Mouse (Mus musculus) intestine, embryonic 15.5 days (tissue): ENCODE results near the gene Ndufa7. TPM values are rescaled to one million over a fixed set of nuclear protein-coding genes. Genes with fewer than 3 reads are reported as not detected.

Experiments
- ATAC-seq: fragments of 200-750 bp; cut with Nextera tagmentation; 2 replicates; pipeline ENCODE4 v1.8.0; 2017; ENCODE audit warnings: moderate TSS enrichment, moderate library complexity
- H3K27ac ChIP-seq: fragments of 300-500 bp; sonication (generic); 2 replicates; pipeline ENCODE4 v1.5.1; 2015; ENCODE audit warnings: mild to moderate bottlenecking, inconsistent platforms
- H3K27me3 ChIP-seq: fragments of 300-500 bp; sonication (generic); replicated peaks from 2 replicates; pipeline ENCODE4 v1.6.1; 2015; ENCODE audit warnings: inconsistent platforms
- H3K36me3 ChIP-seq: fragments of 300-500 bp; sonication (generic); 2 replicates; pipeline ENCODE4 v1.6.1; 2015; ENCODE audit warnings: inconsistent platforms
- H3K4me1 ChIP-seq: fragments of 300-500 bp; sonication (generic); replicated peaks from 2 replicates; pipeline ENCODE4 v1.6.1; 2015; ENCODE audit warnings: inconsistent platforms
- H3K4me2 ChIP-seq: fragments of 300-500 bp; sonication (generic); replicated peaks from 2 replicates; pipeline ENCODE4 v1.6.1; 2015; ENCODE audit warnings: mild to moderate bottlenecking, inconsistent platforms
- H3K4me3 ChIP-seq: fragments of 300-500 bp; sonication (generic); replicated peaks from 2 replicates; pipeline ENCODE4 v1.5.1; 2015; ENCODE audit warnings: inconsistent platforms
- H3K9ac ChIP-seq: fragments of 300-500 bp; sonication (generic); 2 replicates; pipeline ENCODE4 v1.6.1; 2015; ENCODE audit warnings: inconsistent platforms
- H3K9me3 ChIP-seq: fragments of 300-500 bp; sonication (generic); 2 replicates; pipeline ENCODE4 v1.6.1; 2016; ENCODE audit warnings: inconsistent platforms
- WGBS: fragments of 180-500 bp; shearing (Covaris S2); methylation state at CpG from one replicate; pipeline ENCODE4 v1.1.7; 2015; 5-methylcytosine and 5-hydroxymethylcytosine counted together
- polyA plus RNA-seq: library from polyadenylated mRNA; unstranded; fragments of >200 nt; fragmentation: Nextera tagmentation; extraction: Ambion mirVana; gene quantifications from 2 replicates; pipeline ENCODE4 v1.2.1, GENCODE M21; 2015

Gene Ndufa7
- polyA plus RNA-seq, 1 experiment from 2014 or later: 492 TPM

DNA sequence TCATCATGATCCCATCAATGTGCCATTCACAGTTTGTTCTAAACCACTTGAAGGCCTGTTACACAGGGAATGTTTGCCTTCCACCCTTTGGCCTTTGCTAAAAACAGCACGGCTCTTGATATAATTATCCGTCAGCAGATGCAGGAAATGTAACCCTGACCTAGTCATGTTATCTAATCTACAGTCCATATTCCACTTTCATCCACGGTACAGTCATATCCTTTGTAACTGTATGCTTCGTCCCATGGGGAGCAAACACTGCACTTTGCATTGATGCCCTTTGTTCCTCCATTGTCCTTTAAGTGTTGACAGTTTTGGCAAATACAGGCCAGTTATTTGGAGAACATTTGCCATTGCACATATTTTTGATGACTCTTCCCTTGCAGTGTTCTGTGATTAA, 35.6 kb upstream of the Ndufa7 start:
- Histone ChIP-seq H3K27ac (peak overlapping the region; percentile 49), H3K36me3 (no peaks in the 10 kb centered on the region), H3K27me3 (no peaks in the 10 kb centered on the region), H3K9me3 (no peaks in the 10 kb centered on the region), H3K4me3 (no peak overlapping the region), H3K9ac (no peak overlapping the region), H3K4me2 (no peak overlapping the region), H3K4me1 (no peaks in the 10 kb centered on the region)
- WGBS: 54% methylated on average over 4 of the region's 4 CpGs
- ATAC-seq: peak; percentile 93

DNA sequence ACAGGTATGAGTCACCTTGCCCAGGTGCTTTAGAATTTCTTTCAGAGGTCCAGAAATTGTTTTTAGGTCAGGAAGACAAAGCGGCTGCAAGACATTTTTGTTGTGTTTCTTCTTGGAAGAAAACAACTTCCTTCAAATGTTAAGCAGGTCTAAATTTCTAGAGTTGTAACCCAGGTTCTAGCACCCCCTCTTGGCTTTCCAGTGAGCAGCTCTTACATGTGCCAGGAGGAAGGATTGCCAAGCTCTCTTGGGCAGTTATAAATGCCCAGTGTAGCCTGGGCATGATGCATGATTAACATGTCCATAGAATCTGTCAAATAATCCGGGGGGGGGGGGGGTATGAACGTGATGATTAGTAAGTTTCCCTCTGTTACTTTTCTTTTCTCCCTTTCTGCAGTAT, 26.1 kb upstream of the Ndufa7 start:
- Histone ChIP-seq H3K4me1 (no peaks in the 10 kb centered on the region), H3K36me3 (no peaks in the 10 kb centered on the region), H3K9ac (no peak overlapping the region), H3K9me3 (no peaks in the 10 kb centered on the region), H3K27ac (no peak overlapping the region), H3K4me2 (no peak overlapping the region), H3K4me3 (no peak overlapping the region), H3K27me3 (no peaks in the 10 kb centered on the region)
- 54% methylated on average over 3 of the region's 3 CpGs for WGBS
- no peak for ATAC-seq

DNA sequence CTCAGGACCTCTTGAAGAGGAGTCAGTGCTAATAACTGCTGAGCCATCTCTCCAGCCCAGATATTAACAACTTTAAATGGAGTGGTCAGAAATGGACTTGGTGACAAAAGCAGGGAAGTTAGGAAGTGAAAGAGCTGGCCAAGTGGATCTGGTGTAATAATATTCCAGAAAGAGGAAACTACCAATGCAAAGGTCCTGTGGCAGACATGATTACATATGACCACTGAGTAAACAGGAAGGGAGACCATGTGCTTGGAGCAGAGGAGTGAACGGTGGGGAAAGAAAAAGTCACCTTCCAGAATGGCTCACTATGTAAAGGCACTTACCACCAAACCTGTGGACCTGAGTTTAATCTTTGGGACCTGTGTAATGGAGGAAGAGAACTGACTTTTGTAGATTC, 25.1 kb upstream of the Ndufa7 start:
- ATAC-seq: no peak

DNA sequence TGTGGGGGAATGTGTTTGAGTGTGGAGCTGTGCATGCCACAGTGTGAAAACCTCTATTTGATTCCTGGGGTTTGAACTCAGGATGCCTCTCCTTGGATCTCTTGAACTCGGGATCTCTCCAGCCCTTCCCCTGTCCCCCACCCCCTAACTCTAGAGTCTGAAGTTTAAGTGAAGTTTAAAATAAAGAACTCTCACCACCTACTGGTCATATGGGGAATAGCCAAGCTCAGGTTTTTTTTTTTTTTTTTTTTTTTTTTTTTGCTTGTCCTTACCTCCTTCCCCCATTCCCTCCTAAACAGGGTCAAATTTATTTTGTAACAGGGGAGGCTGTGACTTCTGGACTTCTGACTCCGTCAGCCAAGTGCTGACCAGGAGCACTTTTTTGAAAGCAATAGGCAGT, 22.2 kb upstream of the Ndufa7 start:
- H3K4me1 ChIP-seq: no peaks in the 10 kb centered on the region
- H3K4me2 ChIP-seq: no peak overlapping the region
- no peak overlapping the region for H3K27ac ChIP-seq
- H3K9me3 ChIP-seq: no peaks in the 10 kb centered on the region
- no peak overlapping the region for H3K9ac ChIP-seq
- no peak for ATAC-seq
- no peaks in the 10 kb centered on the region for H3K27me3 ChIP-seq
- no peaks in the 10 kb centered on the region for H3K36me3 ChIP-seq
- WGBS: 2% methylated on average over 2 of the region's 2 CpGs
- no peak overlapping the region for H3K4me3 ChIP-seq

More for the DNA sequence above, 25.1 kb upstream of the Ndufa7 start:
- WGBS: 38% methylated on average over 1 of the region's 1 CpGs
- Histone ChIP-seq H3K4me1 (no peaks in the 10 kb centered on the region), H3K4me2 (no peak overlapping the region), H3K9ac (no peak overlapping the region), H3K36me3 (no peaks in the 10 kb centered on the region), H3K4me3 (no peak overlapping the region), H3K9me3 (no peaks in the 10 kb centered on the region), H3K27ac (no peak overlapping the region), H3K27me3 (no peaks in the 10 kb centered on the region)

DNA sequence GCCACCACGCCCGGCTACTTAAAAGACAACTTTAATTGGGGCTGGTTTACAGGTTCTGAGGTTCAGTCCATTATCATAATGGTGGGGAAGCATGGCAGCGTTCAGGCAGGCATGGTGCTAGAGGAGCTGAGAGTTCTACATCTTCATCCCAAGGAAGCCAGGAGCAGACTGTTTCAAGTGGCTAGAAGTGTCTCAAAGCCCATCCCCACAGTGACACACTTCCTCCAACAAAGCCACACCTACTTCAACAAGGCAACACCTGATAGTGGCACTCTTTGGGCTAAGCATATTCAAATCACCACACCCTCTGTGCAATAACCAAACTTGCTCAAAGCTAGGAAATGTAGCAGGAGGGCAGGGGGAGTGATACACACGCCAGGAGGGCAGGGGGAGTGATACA, 20.2 kb upstream of the Ndufa7 start:
- WGBS: 57% methylated on average over 4 of the region's 4 CpGs

DNA sequence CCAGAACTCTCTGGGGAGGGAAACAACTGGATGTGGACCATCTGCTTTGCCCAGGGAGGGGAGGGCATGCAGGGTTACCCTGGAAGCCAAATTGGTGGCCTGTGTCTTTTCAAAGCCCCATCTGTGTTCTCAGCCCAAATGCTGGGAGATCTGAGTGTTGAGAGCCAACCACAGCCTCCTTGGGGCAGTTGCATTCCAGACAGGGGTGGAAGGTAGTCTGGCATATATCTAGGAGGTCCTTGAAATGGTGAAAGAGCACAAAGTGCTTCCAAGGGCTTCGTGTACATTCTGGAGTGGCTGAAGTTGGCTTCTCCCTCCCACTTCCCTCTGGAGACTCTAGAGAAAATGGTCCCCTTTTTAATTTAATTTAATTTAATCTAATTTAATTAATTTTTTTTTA, 19.6 kb upstream of the Ndufa7 start:
- no peak overlapping the region for H3K9ac ChIP-seq
- H3K4me3 ChIP-seq: no peak overlapping the region
- H3K27me3 ChIP-seq: no peaks in the 10 kb centered on the region
- H3K4me1 ChIP-seq: no peaks in the 10 kb centered on the region
- no peak for ATAC-seq
- H3K4me2 ChIP-seq: no peak overlapping the region
- H3K27ac ChIP-seq: no peak overlapping the region
- WGBS: 38% methylated on average over 1 of the region's 1 CpGs
- H3K36me3 ChIP-seq: no peaks in the 10 kb centered on the region
- no peaks in the 10 kb centered on the region for H3K9me3 ChIP-seq

More for the DNA sequence above, 20.2 kb upstream of the Ndufa7 start:
- Histone ChIP-seq H3K9ac (no peak overlapping the region), H3K4me3 (no peak overlapping the region), H3K36me3 (no peaks in the 10 kb centered on the region), H3K4me1 (no peaks in the 10 kb centered on the region), H3K27me3 (no peaks in the 10 kb centered on the region), H3K9me3 (no peaks in the 10 kb centered on the region), H3K4me2 (no peak overlapping the region), H3K27ac (no peak overlapping the region)
- no peak for ATAC-seq

DNA sequence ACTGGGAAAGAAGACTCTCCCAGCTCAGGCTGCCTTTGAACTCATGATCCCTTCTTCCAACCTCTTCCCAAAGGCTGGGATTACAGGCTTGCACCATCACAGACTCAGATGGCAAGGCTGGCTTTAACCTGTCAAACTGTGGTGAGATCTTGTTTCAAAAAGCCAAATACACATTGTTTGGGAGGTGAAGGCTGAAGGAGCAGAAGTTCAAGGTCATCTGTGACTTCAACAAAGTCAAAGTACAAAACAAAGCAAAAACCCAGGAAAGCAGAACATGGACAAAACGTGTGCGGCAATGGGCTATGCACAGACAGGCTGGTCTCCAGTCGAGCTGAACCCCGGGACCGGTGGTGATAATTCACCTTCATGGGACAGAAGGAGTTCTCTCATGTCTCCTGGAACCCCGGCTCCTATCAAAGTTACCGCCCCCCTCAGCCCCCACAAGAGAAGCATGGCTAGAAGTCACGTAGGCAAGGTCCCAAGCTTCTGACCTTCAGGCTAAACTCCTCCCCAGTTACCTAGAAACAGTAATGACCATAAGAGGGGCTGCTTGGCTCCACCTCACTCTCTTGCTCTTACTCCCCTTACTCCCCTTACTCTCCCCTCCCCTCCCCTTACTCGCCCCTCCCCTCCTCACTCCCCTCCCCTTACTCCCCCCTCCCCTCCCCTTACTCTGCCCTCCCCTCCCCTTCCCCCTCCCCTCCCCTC, 17.0 kb upstream of the Ndufa7 start:
- ATAC-seq: no peak
- H3K9me3 ChIP-seq: no peaks in the 10 kb centered on the region
- peaks cover 8% of the 10 kb centered on the region for H3K4me1 ChIP-seq
- no peak overlapping the region for H3K27ac ChIP-seq
- H3K4me2 ChIP-seq: no peak overlapping the region
- H3K4me3 ChIP-seq: no peak overlapping the region
- no peaks in the 10 kb centered on the region for H3K27me3 ChIP-seq
- no peaks in the 10 kb centered on the region for H3K36me3 ChIP-seq
- 52% methylated on average over 8 of the region's 9 CpGs for WGBS
- no peak overlapping the region for H3K9ac ChIP-seq

DNA sequence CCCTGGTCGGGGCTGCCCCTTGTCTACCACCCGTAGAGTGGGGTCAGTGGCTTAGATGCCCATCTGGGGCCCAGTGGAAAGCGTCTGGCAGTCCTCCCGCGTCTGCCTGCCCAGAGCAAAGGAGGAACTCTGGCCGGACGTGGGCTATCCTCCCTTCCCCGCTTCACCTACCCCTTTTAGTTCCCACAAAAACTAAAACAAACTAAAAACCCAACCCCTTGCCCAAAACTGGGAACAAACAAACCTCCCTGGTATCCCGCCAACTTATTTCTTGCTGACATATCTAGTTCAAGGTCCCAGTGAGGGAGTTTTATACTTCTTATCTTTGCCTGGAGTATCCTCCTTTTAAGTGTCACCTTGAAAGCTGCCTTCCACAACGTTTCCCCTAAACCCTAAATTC, 16.2 kb upstream of the Ndufa7 start:
- no peak overlapping the region for H3K27ac ChIP-seq
- no peak overlapping the region for H3K9ac ChIP-seq
- no peaks in the 10 kb centered on the region for H3K9me3 ChIP-seq
- no peak overlapping the region for H3K4me3 ChIP-seq
- ATAC-seq: no peak
- H3K4me1 ChIP-seq: peaks cover 8% of the 10 kb centered on the region
- no peak overlapping the region for H3K4me2 ChIP-seq
- no peaks in the 10 kb centered on the region for H3K27me3 ChIP-seq
- no peaks in the 10 kb centered on the region for H3K36me3 ChIP-seq
- WGBS: 41% methylated on average over 10 of the region's 10 CpGs

DNA sequence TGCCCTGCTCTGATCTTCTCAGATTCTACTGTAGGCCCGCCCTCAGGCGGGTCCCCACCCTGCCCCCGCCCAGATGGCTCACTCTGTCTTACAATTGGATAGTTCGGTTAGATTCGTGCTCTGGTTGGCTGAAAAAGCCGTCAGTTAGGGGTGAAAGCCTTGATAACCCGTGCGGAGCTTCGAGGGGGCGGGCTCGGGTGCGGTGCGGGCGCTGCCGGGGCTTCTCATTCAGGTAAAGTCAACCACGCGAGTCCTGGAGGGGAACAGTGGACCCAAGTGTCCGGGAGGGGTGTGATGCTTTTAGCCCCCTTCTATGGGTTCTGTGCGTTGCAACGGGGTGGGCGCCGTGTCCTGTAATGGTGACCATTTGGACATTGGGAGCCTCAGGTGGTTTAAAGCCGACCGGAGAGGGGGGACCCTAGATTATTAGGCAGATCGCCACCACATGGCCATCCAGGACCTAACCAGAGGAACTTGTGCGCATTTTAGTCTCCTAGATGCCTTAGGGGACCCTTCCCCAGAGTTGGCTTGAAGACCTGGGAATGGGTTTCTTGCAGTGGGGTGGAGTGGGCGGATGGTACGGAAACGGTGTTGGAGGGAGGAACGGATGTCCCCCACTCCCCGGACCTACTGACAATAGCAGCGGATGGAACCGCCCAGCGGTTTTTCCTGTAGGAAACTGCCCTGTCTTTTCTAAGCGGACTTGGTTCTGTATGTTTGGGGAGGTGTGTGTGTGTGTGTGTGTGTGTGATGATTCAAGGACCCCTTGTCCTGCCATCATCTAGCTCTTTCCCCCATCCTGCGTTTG, 13.8 kb upstream of the Ndufa7 start, which contains the start of gene Kank3:
Gene Kank3, plus strand, starts transcription at position 186 of the 808 bp plus-strand sequence.
- peak within 1 kb of the TSS; percentile 51 for H3K27ac ChIP-seq

DNA sequence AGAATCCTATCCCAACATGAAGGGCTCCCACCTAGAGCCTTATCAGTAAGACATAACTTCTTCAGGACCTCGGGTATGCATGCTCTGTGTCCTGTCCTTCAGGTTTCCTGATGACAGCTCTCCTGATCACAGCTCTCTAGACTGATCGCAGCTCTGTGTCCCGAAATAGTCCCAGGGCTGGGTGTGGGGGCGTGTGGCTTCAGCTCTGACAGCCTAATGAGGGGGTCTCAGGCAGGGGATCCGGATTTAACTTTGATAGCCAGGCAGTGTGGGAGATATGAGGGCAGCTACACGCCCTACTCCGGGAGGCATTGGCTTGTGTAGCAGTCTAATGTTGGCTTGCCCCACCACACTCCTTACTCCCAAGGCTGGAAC, 13.2 kb upstream of the Ndufa7 start:
- peak overlapping the region; percentile 51 for H3K27ac ChIP-seq

More for the DNA sequence above, 13.8 kb upstream of the Ndufa7 start, which contains the start of gene Kank3:
- H3K4me2 ChIP-seq: peak within 1 kb of the TSS; percentile 91
- peak within 1 kb of the TSS; percentile 52 for H3K4me3 ChIP-seq
- no peaks in the 10 kb centered on the region for H3K9me3 ChIP-seq
- peak within 1 kb of the TSS; percentile 48 for H3K9ac ChIP-seq
- H3K27me3 ChIP-seq: no peaks in the 10 kb centered on the region
- WGBS: under 1% methylated on average over 36 of the region's 36 CpGs
- peaks cover 8% of the 10 kb centered on the region for H3K4me1 ChIP-seq
- H3K36me3 ChIP-seq: no peaks in the 10 kb centered on the region
- ATAC-seq: peak; percentile 99

DNA sequence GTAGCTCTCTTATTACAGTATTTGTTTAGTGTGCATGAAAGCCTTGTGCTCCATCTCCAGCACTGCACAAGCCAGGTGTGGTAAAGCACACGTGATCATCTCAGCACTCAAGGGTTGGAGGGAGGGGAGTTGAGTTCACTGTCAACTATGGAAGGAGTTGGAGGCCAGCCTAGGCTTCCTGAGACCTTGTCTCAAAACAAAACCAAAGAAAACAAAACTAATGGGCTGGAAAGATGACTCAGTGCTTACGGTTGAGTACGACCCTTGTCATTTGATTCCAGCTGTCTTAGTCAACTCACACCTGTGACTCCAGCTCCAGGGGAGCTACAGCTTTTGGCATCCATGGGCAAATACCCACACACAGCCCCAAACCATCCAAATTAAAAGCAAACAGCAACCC, 11.9 kb upstream of the Ndufa7 start:
- no peak overlapping the region for H3K4me3 ChIP-seq
- H3K4me2 ChIP-seq: no peak overlapping the region
- no peak overlapping the region for H3K9ac ChIP-seq
- H3K27me3 ChIP-seq: no peaks in the 10 kb centered on the region
- 57% methylated on average over 3 of the region's 3 CpGs for WGBS
- no peak for ATAC-seq
- H3K4me1 ChIP-seq: peaks cover 14% of the 10 kb centered on the region
- no peak overlapping the region for H3K27ac ChIP-seq
- no peaks in the 10 kb centered on the region for H3K36me3 ChIP-seq
- no peaks in the 10 kb centered on the region for H3K9me3 ChIP-seq

More for the DNA sequence above, 13.2 kb upstream of the Ndufa7 start:
- ATAC-seq: no peak; the same call in 1 of the 2 replicates
- Histone ChIP-seq H3K27me3 (no peaks in the 10 kb centered on the region), H3K9ac (peak overlapping the region; percentile 48), H3K4me2 (peak overlapping the region; percentile 91), H3K4me1 (peaks cover 8% of the 10 kb centered on the region), H3K36me3 (no peaks in the 10 kb centered on the region), H3K9me3 (no peaks in the 10 kb centered on the region), H3K4me3 (peak overlapping the region; percentile 52)
- WGBS: 18% methylated on average over 7 of the region's 7 CpGs

DNA sequence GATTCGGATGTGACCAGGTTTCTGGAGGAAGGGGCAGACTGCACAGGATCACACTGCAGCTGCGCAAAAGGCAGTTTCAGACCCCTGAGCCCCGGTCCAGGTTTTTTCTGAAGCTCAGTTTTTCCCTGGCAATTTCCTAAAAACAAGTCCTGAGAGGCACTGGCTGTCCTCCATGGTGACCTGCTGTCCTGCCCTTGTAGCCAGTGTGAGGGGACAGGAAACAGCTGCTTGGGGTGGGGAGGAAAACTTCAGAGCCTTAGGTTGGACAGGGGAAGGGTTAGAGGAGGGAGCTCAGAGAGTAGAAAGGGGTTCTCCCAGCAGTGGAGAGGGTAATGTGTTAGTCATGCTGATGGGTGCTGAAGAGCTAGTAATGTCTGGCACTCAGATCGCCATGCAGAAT, 11.4 kb upstream of the Ndufa7 start:
- Histone ChIP-seq H3K4me3 (no peak overlapping the region), H3K27ac (no peak overlapping the region)
- 67% methylated on average over 4 of the region's 4 CpGs for WGBS

More for the DNA sequence above, 11.4 kb upstream of the Ndufa7 start:
- H3K4me1 ChIP-seq: peaks cover 17% of the 10 kb centered on the region
- H3K9ac ChIP-seq: no peak overlapping the region
- H3K9me3 ChIP-seq: no peaks in the 10 kb centered on the region
- no peak for ATAC-seq
- no peaks in the 10 kb centered on the region for H3K27me3 ChIP-seq
- no peak overlapping the region for H3K4me2 ChIP-seq
- H3K36me3 ChIP-seq: no peaks in the 10 kb centered on the region
